Mouse (Mus musculus) forebrain, postnatal 0 days (tissue): Measurements from ENCODE around the gene Rps6ka5. TPM values are rescaled to one million over a fixed set of nuclear protein-coding genes. Genes with fewer than 3 reads are reported as not detected.

Source experiments
- ATAC-seq: fragments of 200-750 bp; cut with Nextera tagmentation; 2 replicates; pipeline ENCODE4 v1.8.0; 2017; ENCODE audit warnings: mild to moderate bottlenecking, moderate library complexity
- DNase-seq: peaks from one replicate; pipeline ENCODE4 v3.0.0-alpha.2; 2015
- H3K27ac ChIP-seq: fragments of 300-500 bp; sonication (generic); 2 replicates; pipeline ENCODE4 v1.5.1; 2014; ENCODE audit warnings: low read depth, mild to moderate bottlenecking, antibody characterized with exemption, low read length, moderate library complexity, mixed read lengths
- H3K27me3 ChIP-seq: fragments of 300-500 bp; sonication (generic); 2 replicates; pipeline ENCODE4 v1.6.1; 2014; ENCODE audit warnings: mild to moderate bottlenecking, low read length, mixed read lengths; ENCODE audit not compliant: insufficient read depth
- H3K36me3 ChIP-seq: fragments of 300-500 bp; sonication (generic); 2 replicates; pipeline ENCODE4 v1.6.1; 2014; ENCODE audit warnings: mild to moderate bottlenecking, moderate library complexity; ENCODE audit not compliant: insufficient read depth
- H3K4me1 ChIP-seq: fragments of 300-500 bp; sonication (generic); 2 replicates; pipeline ENCODE4 v1.6.1; 2014; ENCODE audit warnings: antibody characterized with exemption; ENCODE audit not compliant: insufficient read depth
- H3K4me2 ChIP-seq: fragments of 300-500 bp; sonication (generic); 2 replicates; pipeline ENCODE4 v1.6.1; 2014; ENCODE audit warnings: low read depth, mild to moderate bottlenecking, moderate library complexity
- H3K4me3 ChIP-seq: fragments of 300-500 bp; sonication (generic); 2 replicates; pipeline ENCODE4 v1.5.1; 2014; ENCODE audit warnings: low read depth, low read length, mixed read lengths
- H3K9ac ChIP-seq: fragments of 300-500 bp; sonication (generic); 2 replicates; pipeline ENCODE4 v1.6.1; 2014; ENCODE audit warnings: mild to moderate bottlenecking
- H3K9me3 ChIP-seq: fragments of 300-500 bp; sonication (generic); 2 replicates; pipeline ENCODE4 v1.6.1; 2016; ENCODE audit warnings: low read length
- CTCF ChIP-seq: sonication (generic); IDR thresholded peaks from 2 replicates; pipeline ENCODE4 v1.5.1; 2016; ENCODE audit warnings: antibody characterized with exemption, control low read depth, low read depth
- WGBS: fragments of 180-500 bp; shearing (Covaris S2); extraction: QIAGEN DNeasy Blood & Tissue Kit; methylation state at CpG from one replicate; pipeline ENCODE4 v1.1.7; 2014; 5-methylcytosine and 5-hydroxymethylcytosine counted together
- polyA plus RNA-seq: library from polyadenylated mRNA; unstranded; fragments of >200 nt; fragmentation: Nextera tagmentation; extraction: Ambion mirVana; gene quantifications from 2 replicates; pipeline ENCODE4 v1.2.1, GENCODE M21; 2015
- total RNA-seq: library from RNA; depleted of rRNA; stranded (reverse); fragments of >200 nt; gene quantifications from 2 replicates; pipeline ENCODE4 v1.2.3, GENCODE M21; 2014

Rps6ka5 gene
- total and polyA plus RNA-seq, 2 experiments from 2014 or later, result 8.7 to 29.5 TPM

DNA sequence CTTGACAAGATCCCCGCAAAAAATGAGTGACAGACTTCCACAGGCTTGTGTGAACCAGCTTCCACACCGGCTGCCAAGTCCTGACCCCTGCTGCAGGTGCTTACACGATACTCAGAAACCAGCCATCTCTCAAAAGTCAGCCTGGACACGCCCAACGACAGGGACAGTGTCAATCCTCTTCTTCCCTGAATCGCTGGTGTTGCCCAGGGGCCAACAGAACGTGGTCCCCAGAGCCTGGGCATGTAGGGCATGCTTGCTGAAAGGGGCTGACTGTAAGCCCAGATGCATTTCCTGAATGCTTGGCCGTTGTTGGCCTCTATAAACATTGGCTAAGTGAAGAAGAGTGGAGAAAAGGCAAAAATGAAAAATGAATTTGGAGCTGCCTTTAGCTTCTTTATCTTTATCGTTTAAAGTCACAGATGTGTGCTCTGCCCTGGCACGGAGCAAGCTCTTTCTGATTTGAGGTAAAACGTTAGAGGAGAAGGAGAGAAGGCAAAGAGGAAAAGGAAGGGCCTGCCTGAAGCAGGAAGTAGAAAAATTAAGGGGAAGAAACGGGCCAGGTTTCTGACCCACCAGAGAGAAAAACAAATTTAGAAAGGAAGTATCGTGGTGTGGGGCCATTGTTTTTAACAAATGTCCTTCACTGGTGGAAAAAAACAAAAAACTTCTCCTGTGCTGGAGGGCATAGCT, 37.7 kb upstream of the Rps6ka5 start:
- Histone ChIP-seq H3K27ac (peak overlapping the region; percentile 29; the same call in 1 of the 2 replicates), H3K4me3 (no peak overlapping the region), H3K9me3 (no peaks in the 10 kb centered on the region), H3K36me3 (no peaks in the 10 kb centered on the region), H3K27me3 (no peaks in the 10 kb centered on the region), H3K9ac (no peak overlapping the region), H3K4me1 (peaks cover 12% of the 10 kb centered on the region; the same call in 1 of the 2 replicates), H3K4me2 (no peak overlapping the region)
- ATAC-seq (no peak), DNase-seq (no peak)
- TF ChIP-seq CTCF, result no peak
- 64% methylated on average over 13 of the region's 13 CpGs for WGBS

DNA sequence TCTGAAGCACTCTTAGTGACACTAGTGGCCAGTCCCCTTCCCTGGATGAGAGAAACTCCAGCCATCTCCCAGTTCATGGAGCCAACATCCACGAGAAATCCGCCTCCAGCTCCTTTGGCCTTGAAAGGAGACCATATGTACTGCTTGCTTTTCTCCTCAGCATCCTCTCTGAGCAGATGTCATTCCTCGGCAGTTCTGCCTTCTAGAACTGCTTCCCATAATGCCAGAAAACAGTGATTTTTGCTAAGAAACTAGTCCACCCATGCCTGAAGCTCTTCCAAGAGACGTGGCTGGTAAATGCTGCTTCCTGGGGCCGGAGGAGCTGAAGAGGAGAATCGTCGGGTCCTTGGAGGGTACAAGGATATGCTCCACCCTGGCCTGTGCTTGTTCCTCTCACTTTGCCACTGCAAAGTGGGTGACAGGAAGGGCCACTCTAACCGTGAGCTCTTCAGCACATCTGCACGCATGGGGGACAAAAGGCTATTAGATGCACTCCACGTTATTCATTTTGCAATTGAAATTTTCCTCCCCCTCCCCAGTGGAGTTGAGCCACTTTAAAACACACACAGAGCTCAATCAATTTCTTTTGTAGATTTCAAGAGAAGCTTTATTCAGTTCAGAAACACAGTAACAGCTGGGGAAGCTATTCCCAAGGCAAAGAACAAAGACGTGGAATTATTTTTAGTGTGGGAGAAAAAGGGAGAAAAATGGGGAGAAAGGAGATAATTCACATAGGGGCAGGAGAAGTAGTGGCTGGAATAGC, 36.1 kb upstream of the Rps6ka5 start:
- Histone ChIP-seq H3K4me1 (peaks cover 15% of the 10 kb centered on the region; the same call in 1 of the 2 replicates), H3K4me3 (no peak overlapping the region), H3K27me3 (no peaks in the 10 kb centered on the region), H3K9ac (no peak overlapping the region), H3K9me3 (no peaks in the 10 kb centered on the region), H3K36me3 (no peaks in the 10 kb centered on the region), H3K4me2 (no peak overlapping the region), H3K27ac (peak overlapping the region; percentile 80)
- DNase-seq (peak; percentile 66), ATAC-seq (peak; percentile 79)
- no peak for TF ChIP-seq CTCF
- 30% methylated on average over 11 of the region's 11 CpGs for WGBS

DNA sequence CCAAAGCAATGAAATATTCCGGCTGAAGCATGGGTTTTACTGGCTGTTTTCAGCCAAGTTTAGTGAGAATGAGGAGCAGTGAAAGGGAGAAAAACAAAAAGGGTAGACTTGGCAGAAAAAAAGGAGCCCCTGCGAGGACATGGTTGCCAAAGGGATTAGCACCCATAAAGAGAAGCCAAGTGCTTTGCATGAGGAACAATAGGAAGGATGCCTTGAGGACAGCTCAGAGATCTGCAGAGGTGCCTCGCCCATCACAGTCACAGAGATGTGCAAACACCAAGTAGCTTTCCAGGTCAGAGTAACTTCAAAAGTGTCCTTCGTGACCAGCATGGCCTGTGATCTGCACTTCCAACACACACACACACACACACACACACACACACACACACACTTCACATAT, 30.6 kb upstream of the Rps6ka5 start:
- H3K9me3 ChIP-seq, result no peaks in the 10 kb centered on the region
- 24% methylated on average over 4 of the region's 4 CpGs for WGBS
- peak; percentile 63 for DNase-seq
- H3K27me3 ChIP-seq, result no peaks in the 10 kb centered on the region
- H3K4me3 ChIP-seq, result no peak overlapping the region
- H3K4me2 ChIP-seq, result no peak overlapping the region
- peaks cover 3% of the 10 kb centered on the region; the same call in 1 of the 2 replicates for H3K4me1 ChIP-seq
- H3K27ac ChIP-seq, result 0 out of 2 replicates have a peak overlapping the region, but pooled peaks have one; percentile 35
- no peak for TF ChIP-seq CTCF
- H3K36me3 ChIP-seq, result no peaks in the 10 kb centered on the region
- no peak overlapping the region for H3K9ac ChIP-seq
- ATAC-seq, result peak; percentile 76

DNA sequence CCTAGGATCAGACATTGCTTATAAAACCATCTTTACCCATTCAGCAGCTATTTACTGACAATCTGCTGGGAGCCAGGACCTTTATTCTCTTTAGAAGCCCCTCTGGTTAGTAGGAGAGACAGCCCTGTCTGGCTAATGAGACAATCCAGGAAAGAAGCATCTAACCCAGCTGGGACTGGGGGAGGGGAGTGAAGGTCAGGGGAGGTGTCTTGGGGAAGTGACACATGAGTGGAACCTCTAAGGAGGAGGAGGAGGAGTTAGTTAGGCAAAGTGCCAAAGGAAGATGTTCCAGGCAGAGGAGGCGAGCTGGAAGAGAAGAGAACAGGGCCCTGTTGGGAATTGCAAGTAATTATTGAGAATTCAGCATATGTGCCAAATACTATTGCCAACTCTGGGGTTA, 26.9 kb upstream of the Rps6ka5 start:
- Histone ChIP-seq H3K4me2 (no peak overlapping the region), H3K36me3 (no peaks in the 10 kb centered on the region), H3K4me1 (peaks cover 3% of the 10 kb centered on the region; the same call in 1 of the 2 replicates), H3K9me3 (no peaks in the 10 kb centered on the region), H3K9ac (no peak overlapping the region), H3K27me3 (no peaks in the 10 kb centered on the region), H3K4me3 (no peak overlapping the region), H3K27ac (no peak overlapping the region)
- 43% methylated on average over 1 of the region's 1 CpGs for WGBS
- no peak for ATAC-seq
- no peak for TF ChIP-seq CTCF
- no peak for DNase-seq

DNA sequence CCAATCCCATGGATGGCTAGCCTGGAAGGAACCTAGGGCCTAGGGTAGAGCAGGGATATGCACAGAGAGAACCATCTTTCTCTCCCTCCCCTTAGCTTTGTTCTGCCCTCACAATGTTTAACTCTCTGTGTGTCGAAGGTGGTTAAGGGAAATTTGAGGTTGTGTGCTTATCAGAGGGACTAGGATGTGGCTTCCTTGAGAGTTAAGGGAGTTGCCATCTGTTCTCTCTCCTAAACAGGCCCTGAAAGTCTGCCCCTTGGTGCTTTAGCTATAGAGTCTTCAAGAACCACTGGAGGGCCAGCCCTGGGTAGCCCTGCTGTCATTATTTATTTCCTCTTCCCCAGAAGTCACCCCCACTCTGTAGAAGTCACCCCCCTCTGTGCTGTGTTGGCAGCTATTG, 26.2 kb upstream of the Rps6ka5 start:
- Histone ChIP-seq H3K27me3 (no peaks in the 10 kb centered on the region), H3K4me1 (no peaks in the 10 kb centered on the region; the same call in 1 of the 2 replicates), H3K4me3 (no peak overlapping the region), H3K36me3 (no peaks in the 10 kb centered on the region), H3K9me3 (no peaks in the 10 kb centered on the region), H3K9ac (no peak overlapping the region), H3K27ac (no peak overlapping the region), H3K4me2 (no peak overlapping the region)
- ATAC-seq, result no peak
- WGBS, result 75% methylated on average over 1 of the region's 1 CpGs
- DNase-seq, result no peak
- TF ChIP-seq CTCF, result no peak

DNA sequence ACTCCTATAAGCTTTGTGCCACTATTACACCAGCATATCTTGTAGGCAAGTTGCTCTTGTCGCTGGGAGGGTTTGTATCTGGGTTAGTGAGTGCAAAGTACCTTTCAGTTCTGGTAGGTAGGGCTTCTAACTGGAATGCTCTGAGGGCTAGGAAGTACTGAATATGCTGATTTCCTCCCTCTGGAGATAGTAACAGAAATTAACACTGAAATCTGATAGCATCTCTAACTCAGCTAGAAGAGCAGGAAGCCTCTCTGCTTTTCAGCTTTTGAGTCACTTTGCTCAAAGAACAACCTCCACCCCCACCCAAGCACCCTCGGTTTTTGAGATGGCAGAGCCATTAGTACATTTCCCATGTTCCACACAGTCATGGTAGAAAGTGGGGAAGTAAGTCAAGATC, 15.7 kb upstream of the Rps6ka5 start:
- no peaks in the 10 kb centered on the region for H3K36me3 ChIP-seq
- 68% methylated on average over 2 of the region's 2 CpGs for WGBS
- H3K4me1 ChIP-seq, result no peaks in the 10 kb centered on the region
- no peak for DNase-seq
- H3K9me3 ChIP-seq, result no peaks in the 10 kb centered on the region
- H3K27me3 ChIP-seq, result no peaks in the 10 kb centered on the region
- no peak for ATAC-seq
- H3K4me2 ChIP-seq, result no peak overlapping the region
- H3K9ac ChIP-seq, result no peak overlapping the region
- H3K4me3 ChIP-seq, result no peak overlapping the region
- H3K27ac ChIP-seq, result no peak overlapping the region
- TF ChIP-seq CTCF, result no peak

DNA sequence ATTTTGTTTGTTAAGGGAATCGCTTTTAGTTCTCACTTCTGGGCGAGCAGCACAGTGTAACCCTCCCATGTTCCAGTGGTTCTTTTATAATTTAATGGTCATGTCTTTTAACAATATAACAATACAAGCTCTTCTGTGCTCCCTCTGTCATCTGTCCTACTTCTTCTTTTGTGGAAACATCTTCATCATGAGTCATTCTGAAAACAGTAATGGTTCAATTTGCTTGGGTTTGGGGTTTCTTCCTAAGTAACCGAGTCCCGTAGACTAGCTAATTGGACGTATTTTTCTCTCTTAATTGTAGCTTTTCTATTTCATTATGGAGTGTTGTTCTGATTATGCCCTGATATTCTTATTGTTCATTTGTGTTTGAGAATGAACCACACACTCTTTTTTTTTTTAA, 13.5 kb upstream of the Rps6ka5 start:
- no peak for TF ChIP-seq CTCF
- Histone ChIP-seq H3K4me1 (no peaks in the 10 kb centered on the region), H3K4me2 (no peak overlapping the region), H3K9me3 (no peaks in the 10 kb centered on the region), H3K27ac (no peak overlapping the region), H3K36me3 (no peaks in the 10 kb centered on the region), H3K9ac (no peak overlapping the region), H3K4me3 (no peak overlapping the region), H3K27me3 (no peaks in the 10 kb centered on the region)
- WGBS, result 78% methylated on average over 5 of the region's 5 CpGs
- ATAC-seq (no peak), DNase-seq (no peak)
